Mouse (Mus musculus) forebrain, embryonic 15.5 days (tissue): Measurements from ENCODE around the gene Gm45062. TPM values are rescaled to one million over a fixed set of nuclear protein-coding genes. Genes with fewer than 3 reads are reported as not detected.

ENCODE experiments used
- ATAC-seq: fragments of 200-750 bp; cut with Nextera tagmentation; replicated peaks from 2 replicates; pipeline ENCODE4 v1.8.0; 2017; ENCODE audit warnings: mild to moderate bottlenecking, moderate TSS enrichment, moderate library complexity
- H3K27ac ChIP-seq: fragments of 300-500 bp; sonication (generic); replicated peaks from 2 replicates; pipeline ENCODE4 v1.5.1; 2015; ENCODE audit warnings: mild to moderate bottlenecking, inconsistent platforms
- H3K27me3 ChIP-seq: fragments of 300-500 bp; sonication (generic); 2 replicates; pipeline ENCODE4 v1.6.1; 2015; ENCODE audit warnings: inconsistent platforms
- H3K36me3 ChIP-seq: fragments of 300-500 bp; sonication (generic); 2 replicates; pipeline ENCODE4 v1.6.1; 2015; ENCODE audit warnings: mild to moderate bottlenecking, inconsistent platforms
- H3K4me1 ChIP-seq: fragments of 300-500 bp; sonication (generic); 2 replicates; pipeline ENCODE4 v1.6.1; 2015; ENCODE audit warnings: inconsistent platforms
- H3K4me2 ChIP-seq: fragments of 300-500 bp; sonication (generic); replicated peaks from 2 replicates; pipeline ENCODE4 v1.6.1; 2015; ENCODE audit warnings: mild to moderate bottlenecking, inconsistent platforms
- H3K4me3 ChIP-seq: fragments of 300-500 bp; sonication (generic); 2 replicates; pipeline ENCODE4 v1.5.1; 2015; ENCODE audit warnings: mild to moderate bottlenecking, inconsistent platforms
- H3K9ac ChIP-seq: fragments of 300-500 bp; sonication (generic); replicated peaks from 2 replicates; pipeline ENCODE4 v1.6.1; 2015; ENCODE audit warnings: mild to moderate bottlenecking, inconsistent platforms
- H3K9me3 ChIP-seq: fragments of 300-500 bp; sonication (generic); 2 replicates; pipeline ENCODE4 v1.6.1; 2016; ENCODE audit warnings: inconsistent platforms
- WGBS: fragments of 180-500 bp; shearing (Covaris S2); methylation state at CpG from one replicate; pipeline ENCODE4 v1.1.7; 2015; ENCODE audit warnings: mixed read lengths; 5-methylcytosine and 5-hydroxymethylcytosine counted together
- polyA plus RNA-seq: library from polyadenylated mRNA; unstranded; fragments of >200 nt; fragmentation: Nextera tagmentation; extraction: Ambion mirVana; gene quantifications from 2 replicates; pipeline ENCODE4 v1.2.1, GENCODE M21; 2015

Gene Gm45062
- polyA plus RNA-seq, 1 experiment from 2014 or later, result 21.8 TPM

GRCm38 (mm10) chr6:8333380-8333779, 74.1 kb downstream of the Gm45062 start:
- H3K27ac ChIP-seq, result no peak overlapping the region
- no peak for ATAC-seq
- no peaks in the 10 kb centered on the region for H3K27me3 ChIP-seq
- 91% methylated on average over 1 of the region's 1 CpGs for WGBS
- no peak overlapping the region for H3K4me2 ChIP-seq
- H3K36me3 ChIP-seq, result no peaks in the 10 kb centered on the region
- no peaks in the 10 kb centered on the region for H3K9me3 ChIP-seq
- no peak overlapping the region for H3K4me3 ChIP-seq
- H3K9ac ChIP-seq, result no peak overlapping the region
- H3K4me1 ChIP-seq, result no peaks in the 10 kb centered on the region

GRCm38 (mm10) chr6:8336487-8337390, 77.5 kb downstream of the Gm45062 start:
- no peak for ATAC-seq
- WGBS, result 87% methylated on average over 9 of the region's 9 CpGs
- H3K9me3 ChIP-seq, result no peaks in the 10 kb centered on the region

GRCm38 (mm10) chr6:8339453-8339852, 80.2 kb downstream of the Gm45062 start:
- 89% methylated on average over 6 of the region's 6 CpGs for WGBS
- no peak overlapping the region for H3K4me3 ChIP-seq
- H3K9ac ChIP-seq, result no peak overlapping the region
- no peaks in the 10 kb centered on the region for H3K36me3 ChIP-seq
- no peak overlapping the region for H3K27ac ChIP-seq
- no peaks in the 10 kb centered on the region for H3K4me1 ChIP-seq
- H3K27me3 ChIP-seq, result no peaks in the 10 kb centered on the region
- H3K4me2 ChIP-seq, result no peak overlapping the region
- no peaks in the 10 kb centered on the region for H3K9me3 ChIP-seq
- ATAC-seq, result no peak

More at GRCm38 (mm10) chr6:8336487-8337390, 77.5 kb downstream of the Gm45062 start:
- Histone ChIP-seq H3K4me3 (no peak overlapping the region), H3K36me3 (no peaks in the 10 kb centered on the region), H3K27ac (no peak overlapping the region), H3K9ac (no peak overlapping the region), H3K27me3 (no peaks in the 10 kb centered on the region), H3K4me1 (no peaks in the 10 kb centered on the region), H3K4me2 (no peak overlapping the region)

GRCm38 (mm10) chr6:8343271-8343670, 84.0 kb downstream of the Gm45062 start:
- no peaks in the 10 kb centered on the region for H3K4me1 ChIP-seq
- no peak for ATAC-seq
- no peak overlapping the region for H3K27ac ChIP-seq
- H3K4me2 ChIP-seq, result no peak overlapping the region
- no peaks in the 10 kb centered on the region for H3K36me3 ChIP-seq
- no peaks in the 10 kb centered on the region for H3K27me3 ChIP-seq
- WGBS, result 94% methylated on average over 4 of the region's 4 CpGs
- no peak overlapping the region for H3K4me3 ChIP-seq
- no peak overlapping the region for H3K9ac ChIP-seq
- H3K9me3 ChIP-seq, result no peaks in the 10 kb centered on the region

- no peak for ATAC-seq
- WGBS, result 81% methylated on average over 5 of the region's 5 CpGs
- Histone ChIP-seq H3K9me3 (no peaks in the 10 kb centered on the region), H3K9ac (no peak overlapping the region), H3K4me1 (no peaks in the 10 kb centered on the region), H3K27me3 (no peaks in the 10 kb centered on the region), H3K4me3 (no peak overlapping the region), H3K4me2 (no peak overlapping the region), H3K36me3 (no peaks in the 10 kb centered on the region), H3K27ac (no peak overlapping the region)
Observed at GRCm38 (mm10) chr6:8345219-8345856, 86.1 kb downstream of the Gm45062 start.

GRCm38 (mm10) chr6:8347154-8347553, 87.9 kb downstream of the Gm45062 start:
- ATAC-seq, result no peak
- Histone ChIP-seq H3K36me3 (no peaks in the 10 kb centered on the region), H3K4me2 (no peak overlapping the region), H3K9ac (no peak overlapping the region), H3K27me3 (no peaks in the 10 kb centered on the region), H3K9me3 (no peaks in the 10 kb centered on the region), H3K27ac (no peak overlapping the region), H3K4me3 (no peak overlapping the region), H3K4me1 (no peaks in the 10 kb centered on the region)
- WGBS, result 95% methylated on average over 2 of the region's 2 CpGs

GRCm38 (mm10) chr6:8348344-8348743, 89.1 kb downstream of the Gm45062 start:
- H3K27me3 ChIP-seq, result no peaks in the 10 kb centered on the region
- no peak overlapping the region for H3K4me2 ChIP-seq
- WGBS, result 94% methylated on average over 1 of the region's 1 CpGs
- no peak overlapping the region for H3K4me3 ChIP-seq
- H3K27ac ChIP-seq, result no peak overlapping the region
- peaks cover 12% of the 10 kb centered on the region for H3K4me1 ChIP-seq
- ATAC-seq, result no peak
- no peaks in the 10 kb centered on the region for H3K9me3 ChIP-seq
- H3K36me3 ChIP-seq, result no peaks in the 10 kb centered on the region
- no peak overlapping the region for H3K9ac ChIP-seq

GRCm38 (mm10) chr6:8349060-8349670, 89.9 kb downstream of the Gm45062 start:
- Histone ChIP-seq H3K4me1 (peaks cover 20% of the 10 kb centered on the region), H3K36me3 (no peaks in the 10 kb centered on the region), H3K9me3 (no peaks in the 10 kb centered on the region), H3K4me3 (no peak overlapping the region), H3K9ac (no peak overlapping the region), H3K4me2 (no peak overlapping the region), H3K27me3 (no peaks in the 10 kb centered on the region), H3K27ac (no peak overlapping the region)
- 79% methylated on average over 2 of the region's 2 CpGs for WGBS
- ATAC-seq, result no peak

- Histone ChIP-seq H3K27ac (no peak overlapping the region), H3K4me2 (no peak overlapping the region), H3K36me3 (no peaks in the 10 kb centered on the region), H3K4me1 (peaks cover 23% of the 10 kb centered on the region), H3K4me3 (no peak overlapping the region), H3K27me3 (no peaks in the 10 kb centered on the region), H3K9me3 (no peaks in the 10 kb centered on the region), H3K9ac (no peak overlapping the region)
- ATAC-seq, result no peak
- 82% methylated on average over 2 of the region's 2 CpGs for WGBS
Observed at GRCm38 (mm10) chr6:8351507-8351906, 92.3 kb downstream of the Gm45062 start.

- Histone ChIP-seq H3K27ac (peak overlapping the region; percentile 56), H3K36me3 (no peaks in the 10 kb centered on the region), H3K4me1 (peaks cover 23% of the 10 kb centered on the region), H3K9ac (no peak overlapping the region), H3K4me3 (no peak overlapping the region), H3K9me3 (no peaks in the 10 kb centered on the region), H3K4me2 (peak overlapping the region; percentile 25), H3K27me3 (no peaks in the 10 kb centered on the region)
- peak; percentile 57 for ATAC-seq
- WGBS, result 24% methylated on average over 12 of the region's 12 CpGs
Observed at GRCm38 (mm10) chr6:8352533-8353168, 93.4 kb downstream of the Gm45062 start.

GRCm38 (mm10) chr6:8353461-8353860, 94.2 kb downstream of the Gm45062 start:
- WGBS, result 45% methylated on average over 4 of the region's 4 CpGs
- Histone ChIP-seq H3K4me1 (peaks cover 23% of the 10 kb centered on the region), H3K27me3 (no peaks in the 10 kb centered on the region), H3K9ac (no peak overlapping the region), H3K27ac (peak overlapping the region; percentile 56; the same call in 1 of the 2 replicates), H3K4me3 (no peak overlapping the region), H3K36me3 (no peaks in the 10 kb centered on the region), H3K4me2 (no peak overlapping the region), H3K9me3 (no peaks in the 10 kb centered on the region)
- peak; percentile 65 for ATAC-seq

- no peaks in the 10 kb centered on the region for H3K9me3 ChIP-seq
- no peak overlapping the region for H3K9ac ChIP-seq
- WGBS, result 87% methylated on average over 4 of the region's 4 CpGs
- no peak for ATAC-seq
- H3K4me1 ChIP-seq, result peaks cover 23% of the 10 kb centered on the region
- H3K27me3 ChIP-seq, result no peaks in the 10 kb centered on the region
- no peaks in the 10 kb centered on the region for H3K36me3 ChIP-seq
- no peak overlapping the region for H3K4me2 ChIP-seq
- H3K27ac ChIP-seq, result no peak overlapping the region
- H3K4me3 ChIP-seq, result no peak overlapping the region
Observed at GRCm38 (mm10) chr6:8354846-8355245, 95.6 kb downstream of the Gm45062 start.
